Comparison of ENCODE assay signal across 11 mouse cellular contexts in genomic region chr2:117780287-117780686, GRCm38 (mm10).
A peak's percentile ranks its signal among the peaks of the same experiment; 100 is the strongest.
DNase-seq lines count a peak whose midpoint lies in the region; ATAC-seq and TF ChIP-seq lines count a peak whose summit lies in the region.
"Had no signal": no experiment of that assay in that cellular context is flagged by ENCODE, and none has a peak within 500 bp of the region (broad histone marks: within the 10 kb centered on the region; RNA-seq: fewer than 3 reads in every experiment).

No protein-coding gene starts in this region.

- no peaks in the 10 kb centered on the region for H3K4me1 ChIP-seq in lung, adult 2 months (ENCODE audit: control insufficient read depth, insufficient read depth, low read length)
- H3K4me1 ChIP-seq in limb, embryonic 10.5 days: no peaks in the 10 kb centered on the region
- H3K4me1 ChIP-seq in forebrain, embryonic 14.5 days (ENCODE audit: control insufficient read depth, insufficient read depth, low read length): no peaks in the 10 kb centered on the region
- H3K4me1 ChIP-seq: heart, embryonic 10.5 days; hindbrain, embryonic 13.5 days had no signal

- in situ Hi-C loops in Patski (cut with MboI; ENCODE audit: low pct_unique_long_range_greater_than_20kb): no loop called here

- H3K4me2 ChIP-seq in myocyte (ENCODE audit: low read depth): peak overlapping the region; percentile 58
- H3K4me2 ChIP-seq in forebrain, embryonic 14.5 days (ENCODE audit: low read length): no peak overlapping the region
- H3K4me2 ChIP-seq: hindbrain, embryonic 13.5 days had no signal

- H3K4me3 ChIP-seq in layer of hippocampus, adult 2 months: no peak overlapping the region
- H3K4me3 ChIP-seq in lung, adult 2 months (replicated peaks; ENCODE audit: extremely low read depth, low read depth, low read length): no peak overlapping the region
- no peak overlapping the region for H3K4me3 ChIP-seq in myocyte
- H3K4me3 ChIP-seq in limb, embryonic 10.5 days: no peak overlapping the region
- H3K4me3 ChIP-seq in forebrain, embryonic 14.5 days (ENCODE audit: low read depth, low read length): no peak overlapping the region
- H3K4me3 ChIP-seq: heart, embryonic 10.5 days; hindbrain, embryonic 13.5 days had no signal

- no peak overlapping the region for H3ac ChIP-seq in myocyte (ENCODE audit: control insufficient read depth, insufficient read length)

- peak; percentile 31 for TF ChIP-seq CTCF in layer of hippocampus, adult 2 months (conservative IDR thresholded peaks at IDR 0.05)
- TF ChIP-seq CTCF in Patski (IDR thresholded peaks at IDR 0.05): peak; percentile 34
- peak; percentile 53; the same call in 1 of the 2 replicates for TF ChIP-seq CTCF in lung, adult 2 months (IDR thresholded peaks at IDR 0.05; ENCODE audit: insufficient read depth, low read length)

- CTCF ChIA-PET in Patski (lab: Charles Lee): no interaction called here

- no peaks in the 10 kb centered on the region for H3K36me3 ChIP-seq in myocyte (ENCODE audit: control insufficient read depth, insufficient read depth)
- no peaks in the 10 kb centered on the region for H3K36me3 ChIP-seq in limb, embryonic 10.5 days
- no peaks in the 10 kb centered on the region for H3K36me3 ChIP-seq in forebrain, embryonic 14.5 days (ENCODE audit: control insufficient read depth, insufficient read depth, low read length)
- H3K36me3 ChIP-seq: heart, embryonic 10.5 days; hindbrain, embryonic 13.5 days had no signal

- POLR2A ChIA-PET in Patski (lab: Charles Lee): interaction anchor here (0.5 to 0.7 kb wide), 2 partner anchors 36 to 1102 kb away, joined by 3 to 6 read pairs; no protein-coding TSS in a partner anchor

- no peak overlapping the region for H3K9ac ChIP-seq in forebrain, embryonic 14.5 days (ENCODE audit: low read length)
- H3K9ac ChIP-seq: hindbrain, embryonic 13.5 days had no signal

- no peak for ATAC-seq in Patski
- no peak for ATAC-seq in forebrain, embryonic 14.5 days

- H3K9me3 ChIP-seq in limb, embryonic 10.5 days (replicated peaks): no peaks in the 10 kb centered on the region
- H3K9me3 ChIP-seq in forebrain, embryonic 14.5 days (replicated peaks; ENCODE audit: control insufficient read depth, low read length): no peaks in the 10 kb centered on the region
- H3K9me3 ChIP-seq: heart, embryonic 10.5 days; hindbrain, embryonic 13.5 days had no signal

- no peak for TF ChIP-seq POLR2A in lung, adult 2 months (IDR thresholded peaks at IDR 0.05; ENCODE audit: borderline replicate concordance, extremely low read depth, low read depth, low read length)
- TF ChIP-seq POLR2A in myocyte (IDR thresholded peaks at IDR 0.05; ENCODE audit: insufficient read length, low read depth): no peak

- no peak for DNase-seq in layer of hippocampus, adult 2 months (ENCODE audit: low spot score in 2 of 2)
- no peak for DNase-seq in layer of hippocampus, postnatal 10 days (ENCODE audit: low spot score in 2 of 2)
- DNase-seq in Patski (ENCODE audit: low read depth, low spot score): no peak
- DNase-seq in lung, adult 2 months: peak; percentile 15
- DNase-seq in limb, embryonic 10.5 days (ENCODE audit: low spot score): no peak
- DNase-seq in layer of hippocampus, adult 9-10 months (ENCODE audit: low spot score): no peak
- no peak for DNase-seq in forebrain, embryonic 14.5 days (ENCODE audit: low spot score)
- DNase-seq: kidney, postnatal 14 days had no signal

- H3K27me3 ChIP-seq in Patski (no peaks in the 10 kb centered on the region), myocyte (ENCODE audit: control insufficient read depth, insufficient read depth, insufficient read length) (no peaks in the 10 kb centered on the region)
- H3K27me3 ChIP-seq in limb, embryonic 10.5 days (ENCODE audit: low read depth, poor library complexity, severe bottlenecking): no peaks in the 10 kb centered on the region
- no peaks in the 10 kb centered on the region for H3K27me3 ChIP-seq in forebrain, embryonic 14.5 days (replicated peaks; ENCODE audit: control insufficient read depth, insufficient read depth, low read length)
- H3K27me3 ChIP-seq: hindbrain, embryonic 13.5 days had no signal

- no peak overlapping the region for H3K27ac ChIP-seq in layer of hippocampus, adult 2 months
- H3K27ac ChIP-seq in limb, embryonic 10.5 days: no peak overlapping the region
- H3K27ac ChIP-seq in forebrain, embryonic 14.5 days (ENCODE audit: low read depth, low read length): no peak overlapping the region
- H3K27ac ChIP-seq: heart, embryonic 10.5 days; hindbrain, embryonic 13.5 days had no signal

- H3K79me2 ChIP-seq in myocyte (ENCODE audit: control insufficient read depth, insufficient read depth): no peaks in the 10 kb centered on the region

- 51% methylated on average over 3 of the region's 3 CpGs for WGBS in lung, adult 2 months
- 79% methylated on average over 3 of the region's 3 CpGs for WGBS in limb, embryonic 10.5 days
- 83% methylated on average over 3 of the region's 3 CpGs for WGBS in forebrain, embryonic 14.5 days

TF ChIP-seq in myocyte, 11 proteins besides CTCF, POLR2A, EP300 and RAD21:
- TF ChIP-seq TCF3 (IDR thresholded peaks at IDR 0.05; ENCODE audit: insufficient read length, low read depth) (no peak), E2F4 (IDR thresholded peaks at IDR 0.05; ENCODE audit: insufficient read depth) (no peak), MYOG (IDR thresholded peaks at IDR 0.05; ENCODE audit: control insufficient read depth in 1 of 3, insufficient read depth in 1 of 3, insufficient read length in 2 of 3, low read depth in 2 of 3) (no peak), TCF12 (IDR thresholded peaks at IDR 0.05; ENCODE audit: insufficient read depth, poor library complexity, severe bottlenecking) (no peak), POLR2AphosphoS2 (IDR thresholded peaks at IDR 0.05; ENCODE audit: insufficient read length, low read depth) (no peak), USF1 (IDR thresholded peaks at IDR 0.05; ENCODE audit: low read depth) (no peak), MYOD1 (IDR thresholded peaks at IDR 0.05; ENCODE audit: control insufficient read depth in 1 of 3, insufficient read length in 2 of 3, low read depth in 2 of 3) (no peak), SRF (IDR thresholded peaks at IDR 0.05; ENCODE audit: control insufficient read depth, insufficient read length, low read depth) (no peak), MAX (IDR thresholded peaks at IDR 0.05; ENCODE audit: low read depth) (no peak), REST (IDR thresholded peaks at IDR 0.05; ENCODE audit: insufficient read depth, insufficient read length) (no peak), CEBPB (IDR thresholded peaks at IDR 0.05; ENCODE audit: insufficient read depth, poor library complexity, severe bottlenecking) (no peak)
